Mouse (Mus musculus): Measurements from ENCODE around the gene Dnm3. TPM values are rescaled to one million over a fixed set of nuclear protein-coding genes. Genes with fewer than 3 reads are reported as not detected.

Gene Dnm3
- total RNA-seq, 4 experiments from 2014 or later = 80.3 to 99.6 (median 83.3) TPM

DNA sequence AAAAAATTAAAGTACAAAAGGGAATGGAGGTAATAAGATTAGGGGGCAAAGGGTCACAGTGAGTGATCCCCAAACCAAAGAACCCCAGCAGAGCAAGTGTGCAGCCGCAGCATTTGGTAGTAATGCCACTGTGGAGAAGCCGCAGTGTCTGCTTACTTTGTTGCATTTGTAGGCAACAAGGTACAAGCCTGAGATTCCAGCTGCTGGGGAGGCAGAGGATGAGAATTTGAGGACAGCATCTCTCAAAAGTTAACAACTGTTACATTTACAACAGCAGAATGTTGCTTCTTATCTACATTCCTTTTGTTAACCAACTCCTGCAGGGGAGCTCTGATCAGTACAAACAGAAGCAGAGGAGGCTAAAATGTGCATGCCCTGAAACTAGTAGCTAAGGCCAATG lies 267.3 kb downstream of the Dnm3 start:
- no peak for DNase-seq (ENCODE audit: low spot score in 2 of 2)

- no peak for DNase-seq (ENCODE audit: low spot score in 2 of 2)
These were observed 268.2 kb downstream of the Dnm3 start for GRCm38 (mm10) chr1:162209487-162210149.

DNA sequence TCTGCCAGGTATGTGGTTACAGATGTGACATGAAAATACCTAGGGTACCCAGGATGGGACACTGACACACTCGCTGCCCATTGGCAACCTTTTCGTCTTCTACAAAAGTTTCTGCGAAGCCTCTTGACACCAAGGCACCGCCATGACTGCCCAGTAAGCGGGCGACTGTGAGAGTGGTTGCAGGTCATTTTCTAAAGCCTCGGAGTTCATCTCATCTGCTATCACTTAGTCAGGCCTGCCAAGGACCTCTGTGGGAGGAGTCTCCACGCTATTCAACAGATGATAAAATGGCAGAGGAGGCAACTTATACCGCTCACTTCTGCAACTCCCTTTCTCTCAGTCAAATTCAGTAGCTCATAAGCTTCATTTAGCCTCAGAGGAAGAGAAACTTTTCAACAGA lies 268.8 kb downstream of the Dnm3 start:
- DNase-seq (ENCODE audit: low spot score in 2 of 2) = no peak

GRCm38 (mm10) chr1:162207708-162208043 lies 270.2 kb downstream of the Dnm3 start:
- DNase-seq (ENCODE audit: low spot score in 2 of 2) = no peak

- no peak for DNase-seq (ENCODE audit: low spot score in 2 of 2)
These were observed 270.7 kb downstream of the Dnm3 start for GRCm38 (mm10) chr1:162206998-162207707.

GRCm38 (mm10) chr1:162202465-162203348 lies 275.1 kb downstream of the Dnm3 start:
- no peak for DNase-seq (ENCODE audit: low spot score in 2 of 2)

DNA sequence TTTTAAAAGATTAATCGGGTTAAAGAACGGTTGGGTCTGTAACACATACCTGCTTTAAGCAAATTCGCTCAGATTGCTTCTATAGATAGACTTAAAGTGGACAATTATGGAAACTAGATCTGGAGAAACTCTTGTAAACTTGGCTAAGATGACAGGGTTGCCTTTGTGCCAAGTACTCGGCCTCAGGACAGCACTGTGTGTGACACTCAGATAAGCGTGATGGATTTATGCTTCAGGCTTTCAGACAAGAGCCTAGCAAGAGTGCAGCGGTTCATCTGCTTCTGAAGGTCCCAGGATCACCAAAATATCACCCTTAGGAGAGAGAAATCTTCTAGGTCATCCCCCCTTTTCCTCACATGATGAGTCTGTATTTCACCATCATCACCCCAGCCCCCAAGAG lies 277.4 kb downstream of the Dnm3 start:
- no peak for DNase-seq (ENCODE audit: low spot score in 2 of 2)

DNA sequence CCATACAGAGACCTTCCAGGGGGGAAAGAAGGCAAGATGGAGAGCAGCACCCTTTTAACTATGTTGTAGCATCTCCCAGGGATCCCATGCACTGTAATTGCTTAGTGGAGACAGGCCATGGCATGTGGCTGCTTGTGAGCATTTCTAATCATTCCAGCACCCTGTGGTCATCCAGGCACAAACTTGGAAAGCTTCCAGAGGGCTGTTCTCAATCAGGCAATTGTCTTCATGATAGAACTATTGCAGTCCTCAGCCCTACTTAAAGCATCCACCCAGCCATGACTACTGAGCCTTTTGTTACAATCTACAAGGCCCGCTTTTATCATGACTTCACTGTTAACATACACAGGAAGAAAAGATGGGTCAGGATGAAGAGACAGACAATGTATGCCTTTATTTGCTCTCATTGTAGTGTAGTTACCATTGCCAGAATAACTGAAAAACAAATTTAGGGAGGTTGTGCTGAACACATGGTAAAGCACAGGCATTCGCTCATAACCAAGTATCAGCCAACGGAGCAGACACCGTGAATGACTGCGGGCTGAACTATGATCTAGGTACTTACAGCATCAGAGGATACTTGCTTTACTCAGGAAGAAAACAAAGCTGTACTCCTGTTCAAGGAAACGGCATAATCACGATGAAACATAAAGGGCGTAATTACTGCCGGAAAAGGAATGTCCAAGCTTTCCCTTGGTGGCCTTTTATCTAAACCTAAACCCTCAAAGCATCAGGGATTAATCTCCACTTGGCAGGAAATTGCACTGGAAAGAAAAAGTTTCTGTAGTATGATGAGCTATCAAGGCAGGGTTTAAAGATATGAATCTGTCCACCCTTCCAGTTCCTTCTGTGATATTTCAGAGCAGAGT lies 280.8 kb downstream of the Dnm3 start:
- peak in 1 of 2 experiments; percentile 45 for DNase-seq (ENCODE audit: low spot score in 2 of 2)

- no peak for DNase-seq (ENCODE audit: low spot score in 2 of 2)
These were observed 289.1 kb downstream of the Dnm3 start for GRCm38 (mm10) chr1:162188744-162189143.

- DNase-seq (ENCODE audit: low spot score in 2 of 2) = no peak
These were observed 290.3 kb downstream of the Dnm3 start for GRCm38 (mm10) chr1:162187352-162188120.

GRCm38 (mm10) chr1:162186470-162187351 lies 291.1 kb downstream of the Dnm3 start:
- no peak for DNase-seq (ENCODE audit: low spot score in 2 of 2)

DNA sequence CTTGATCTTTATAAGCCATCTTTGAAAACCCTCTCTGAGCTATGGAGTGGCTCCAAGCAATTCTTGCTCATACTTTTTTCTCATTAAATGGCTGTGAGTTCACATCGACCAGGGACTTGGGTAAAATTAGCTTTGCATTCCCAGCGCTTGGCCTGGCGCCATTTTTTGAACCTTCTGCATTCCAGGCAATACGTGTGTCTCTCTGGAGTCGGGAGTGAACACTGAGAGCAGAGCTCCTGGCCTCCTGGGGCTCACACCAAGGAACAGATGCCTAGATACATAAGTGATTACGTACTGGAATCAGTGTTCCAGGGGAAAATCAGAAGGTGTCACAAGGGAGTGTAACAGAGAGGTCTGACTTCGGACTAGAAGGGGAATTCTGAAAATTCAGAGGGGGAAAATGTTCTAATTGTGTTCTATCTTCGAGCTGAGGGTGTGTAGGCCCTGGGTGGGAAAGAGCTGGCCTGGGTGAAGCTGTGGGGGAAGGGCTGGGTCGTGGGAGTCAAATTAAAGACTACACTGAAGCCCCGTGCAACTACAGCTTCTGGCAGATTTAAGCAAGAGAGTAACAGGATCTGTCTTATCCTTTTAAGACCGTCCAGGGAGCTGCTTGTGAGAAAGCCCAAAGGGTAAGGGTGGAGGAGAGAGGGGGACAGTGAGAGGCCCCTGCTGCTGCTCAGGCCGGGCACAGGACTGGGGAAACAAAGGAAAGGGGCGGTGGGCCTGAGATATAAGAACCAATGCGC lies 293.7 kb downstream of the Dnm3 start:
- DNase-seq (ENCODE audit: low spot score in 2 of 2) = no peak

DNA sequence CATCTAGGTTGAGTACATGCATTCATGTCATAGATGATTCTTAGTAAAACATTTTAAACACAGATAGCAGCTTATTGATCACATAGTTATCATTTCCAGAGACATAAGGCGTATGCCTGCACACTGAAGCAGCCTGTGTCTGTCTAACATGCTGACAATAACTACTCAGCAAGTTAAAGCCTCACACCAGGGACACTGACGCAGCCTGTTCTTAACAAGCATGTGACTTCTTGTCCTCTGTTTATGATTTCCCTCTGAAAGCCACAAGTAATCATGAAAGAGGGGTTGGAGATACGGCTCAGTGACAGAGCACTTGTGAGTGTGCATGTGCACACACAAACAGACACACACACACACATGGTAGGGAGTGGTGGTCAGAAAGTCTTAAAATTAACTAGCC lies 294.4 kb downstream of the Dnm3 start:
- DNase-seq (ENCODE audit: low spot score in 2 of 2) = no peak

DNA sequence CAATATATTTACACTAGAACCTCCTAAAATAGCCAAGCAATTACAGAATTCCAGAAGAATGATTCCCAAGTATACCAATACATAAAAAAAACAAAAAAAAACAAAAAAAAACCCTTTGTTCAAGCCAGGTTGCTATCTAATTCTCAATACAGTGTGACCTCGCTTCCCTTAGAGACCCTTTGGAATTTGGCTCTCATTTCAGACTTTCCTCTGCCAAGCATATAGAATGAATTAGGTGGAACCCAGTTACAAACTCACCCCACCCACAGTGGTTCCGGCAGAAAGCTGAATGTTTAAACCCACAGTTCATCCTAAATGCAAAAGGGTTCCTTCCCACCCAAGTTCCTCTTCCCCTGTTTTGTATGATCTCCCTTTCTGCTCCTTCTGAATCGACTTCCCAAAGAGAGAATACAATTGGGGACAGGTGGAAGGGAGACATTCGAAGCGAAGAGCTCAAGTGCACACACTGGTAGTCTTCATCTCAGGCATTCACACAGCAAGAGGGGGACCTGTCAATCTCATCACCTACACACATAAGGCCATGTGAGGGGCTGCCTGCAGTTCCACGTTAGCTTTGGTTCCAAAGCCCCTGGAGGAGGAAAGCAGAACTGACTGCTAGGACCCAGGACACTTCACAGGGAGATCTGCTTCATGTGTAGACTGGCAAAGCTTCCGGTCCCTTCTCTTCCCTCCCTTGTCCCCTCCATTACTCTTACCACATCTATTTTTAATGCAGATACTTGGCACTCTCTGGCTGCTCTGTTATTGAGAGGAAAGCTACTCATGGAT lies 296.5 kb downstream of the Dnm3 start:
- DNase-seq (ENCODE audit: low spot score in 2 of 2) = no peak

- DNase-seq (ENCODE audit: low spot score in 2 of 2) = no peak
These were observed 297.4 kb downstream of the Dnm3 start for GRCm38 (mm10) chr1:162180451-162180850.

- no peak for DNase-seq (ENCODE audit: low spot score in 2 of 2)
These were observed 298.4 kb downstream of the Dnm3 start for GRCm38 (mm10) chr1:162179401-162179800.

DNA sequence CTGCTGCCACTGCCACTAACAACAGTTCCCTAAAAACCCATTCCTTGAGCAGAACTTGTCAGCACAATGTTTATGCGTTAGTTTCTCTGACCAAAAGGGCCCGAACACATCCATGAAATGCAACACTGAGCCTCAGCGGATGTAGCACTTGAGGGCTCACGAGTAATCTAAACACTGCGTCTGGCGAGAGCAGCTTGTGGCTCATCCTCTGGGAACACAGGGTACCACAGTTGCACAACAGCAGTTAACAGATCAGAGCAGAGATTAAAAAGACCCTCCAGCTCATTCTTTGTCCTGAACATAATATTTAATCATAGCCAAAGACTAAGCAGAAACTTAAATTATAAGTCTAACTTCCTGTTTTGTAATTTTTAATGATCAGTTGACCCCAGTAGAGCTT lies 305.0 kb downstream of the Dnm3 start:
- DNase-seq (ENCODE audit: low spot score in 2 of 2) = no peak
